Mouse (Mus musculus): Measurements from ENCODE around the gene Pax1.

- TF ChIP-seq CTCF (IDR thresholded peaks at IDR 0.05) (no peak), EP300 (IDR thresholded peaks at IDR 0.05) (no peak)
Measured at GRCm38 (mm10) chr2:147364982-147365907, 3.5 kb downstream of the Pax1 start.

All from lung, postnatal 0 days (tissue).